Mouse (Mus musculus) megakaryocyte, embryonic 14.5 days (primary cell): ENCODE results near the gene Cnpy1. TPM values are rescaled to one million over a fixed set of nuclear protein-coding genes. Genes with fewer than 3 reads are reported as not detected.

ENCODE experiments used
- H3K27me3 ChIP-seq: replicated peaks from 2 replicates; pipeline ENCODE3; 2012; ENCODE audit warnings: inconsistent platforms
- H3K36me3 ChIP-seq: replicated peaks from 2 replicates; pipeline ENCODE3; 2012; ENCODE audit warnings: low read length, inconsistent platforms, mixed read lengths
- H3K4me1 ChIP-seq: 2 replicates; pipeline ENCODE4 v1.6.1; 2012; ENCODE audit warnings: inconsistent platforms
- H3K4me3 ChIP-seq: replicated peaks from 2 replicates; pipeline ENCODE3; 2012; ENCODE audit warnings: moderate library complexity, mild to moderate bottlenecking, inconsistent platforms
- H3K9me3 ChIP-seq: 2 replicates; pipeline ENCODE4 v1.6.1; 2012; ENCODE audit warnings: inconsistent platforms
- FLI1 ChIP-seq: IDR thresholded peaks from 2 replicates; pipeline ENCODE4 v1.6.1; 2012; ENCODE audit warnings: low read length, inconsistent platforms, mixed read lengths
- GATA1 ChIP-seq: IDR thresholded peaks from 3 replicates; pipeline ENCODE4 v1.6.1; 2012; ENCODE audit warnings: mixed read lengths, low read length, inconsistent platforms, borderline replicate concordance
- polyA plus RNA-seq: library from polyadenylated mRNA; stranded (reverse); fragments of >175 nt; gene quantifications from 2 replicates; pipeline ENCODE4 v1.2.3, GENCODE M21; 2012; ENCODE audit warnings: low replicate concordance; ENCODE audit not compliant: insufficient read depth

Cnpy1 gene
- polyA plus RNA-seq, 1 experiment = not detected

GRCm38 (mm10) chr5:28265653-28266052 lies 20.0 kb upstream of the Cnpy1 start:
- Histone ChIP-seq H3K9me3 (peaks cover 9% of the 10 kb centered on the region; the same call in 1 of the 2 replicates), H3K4me1 (peaks cover 29% of the 10 kb centered on the region), H3K36me3 (no peaks in the 10 kb centered on the region), H3K27me3 (peaks cover 37% of the 10 kb centered on the region), H3K4me3 (no peak overlapping the region)
- TF ChIP-seq FLI1 (no peak), GATA1 (no peak)

GRCm38 (mm10) chr5:28263852-28264251 lies 18.2 kb upstream of the Cnpy1 start:
- Histone ChIP-seq H3K36me3 (no peaks in the 10 kb centered on the region), H3K4me1 (peaks cover 11% of the 10 kb centered on the region), H3K27me3 (peaks cover 50% of the 10 kb centered on the region), H3K4me3 (no peak overlapping the region), H3K9me3 (peaks cover 9% of the 10 kb centered on the region; the same call in 1 of the 2 replicates)
- TF ChIP-seq FLI1 = no peak
- no peak for TF ChIP-seq GATA1

- TF ChIP-seq FLI1 (no peak), GATA1 (no peak)
- Histone ChIP-seq H3K9me3 (peaks cover 10% of the 10 kb centered on the region; the same call in 1 of the 2 replicates), H3K4me1 (0 out of 2 replicates have a peak, but pooled peaks cover under 1% of the 10 kb centered on the region), H3K27me3 (peaks cover 62% of the 10 kb centered on the region), H3K4me3 (no peak overlapping the region), H3K36me3 (no peaks in the 10 kb centered on the region)
Observed at GRCm38 (mm10) chr5:28262070-28262469, 16.5 kb upstream of the Cnpy1 start.

GRCm38 (mm10) chr5:28259939-28260338 lies 14.3 kb upstream of the Cnpy1 start:
- no peaks in the 10 kb centered on the region for H3K4me1 ChIP-seq
- no peaks in the 10 kb centered on the region for H3K36me3 ChIP-seq
- H3K4me3 ChIP-seq = no peak overlapping the region
- TF ChIP-seq GATA1 (no peak), FLI1 (no peak)
- peaks cover 5% of the 10 kb centered on the region; the same call in 1 of the 2 replicates for H3K9me3 ChIP-seq
- H3K27me3 ChIP-seq = peaks cover 70% of the 10 kb centered on the region

- H3K36me3 ChIP-seq = no peaks in the 10 kb centered on the region
- TF ChIP-seq GATA1 = no peak
- no peak for TF ChIP-seq FLI1
- 0 out of 2 replicates have a peak, but pooled peaks cover 2% of the 10 kb centered on the region for H3K9me3 ChIP-seq
- H3K27me3 ChIP-seq = peaks cover 65% of the 10 kb centered on the region
- no peaks in the 10 kb centered on the region for H3K4me1 ChIP-seq
- H3K4me3 ChIP-seq = no peak overlapping the region
Observed at GRCm38 (mm10) chr5:28259385-28259784, 13.8 kb upstream of the Cnpy1 start.

- H3K9me3 ChIP-seq = 0 out of 2 replicates have a peak, but pooled peaks cover 2% of the 10 kb centered on the region
Observed at GRCm38 (mm10) chr5:28257816-28258215, 12.2 kb upstream of the Cnpy1 start.

GRCm38 (mm10) chr5:28252999-28253398 lies 7.4 kb upstream of the Cnpy1 start:
- peaks cover 73% of the 10 kb centered on the region for H3K27me3 ChIP-seq
- no peaks in the 10 kb centered on the region for H3K9me3 ChIP-seq
- H3K4me3 ChIP-seq = no peak overlapping the region
- no peaks in the 10 kb centered on the region for H3K36me3 ChIP-seq
- no peaks in the 10 kb centered on the region for H3K4me1 ChIP-seq
- TF ChIP-seq FLI1 (no peak), GATA1 (no peak)

More at GRCm38 (mm10) chr5:28257816-28258215, 12.2 kb upstream of the Cnpy1 start:
- Histone ChIP-seq H3K4me1 (no peaks in the 10 kb centered on the region), H3K36me3 (no peaks in the 10 kb centered on the region), H3K4me3 (no peak overlapping the region), H3K27me3 (peaks cover 68% of the 10 kb centered on the region)
- TF ChIP-seq FLI1 = no peak
- no peak for TF ChIP-seq GATA1

GRCm38 (mm10) chr5:28252260-28252659 lies 6.7 kb upstream of the Cnpy1 start:
- H3K9me3 ChIP-seq = no peaks in the 10 kb centered on the region
- TF ChIP-seq GATA1 = no peak
- H3K4me3 ChIP-seq = no peak overlapping the region
- H3K36me3 ChIP-seq = no peaks in the 10 kb centered on the region
- peaks cover 74% of the 10 kb centered on the region for H3K27me3 ChIP-seq
- H3K4me1 ChIP-seq = no peaks in the 10 kb centered on the region

GRCm38 (mm10) chr5:28251211-28251764 lies 5.7 kb upstream of the Cnpy1 start:
- TF ChIP-seq FLI1 (no peak), GATA1 (no peak)
- no peaks in the 10 kb centered on the region for H3K9me3 ChIP-seq

GRCm38 (mm10) chr5:28250479-28250878 lies 4.9 kb upstream of the Cnpy1 start:
- H3K27me3 ChIP-seq = peaks cover 80% of the 10 kb centered on the region

More at GRCm38 (mm10) chr5:28251211-28251764, 5.7 kb upstream of the Cnpy1 start:
- Histone ChIP-seq H3K27me3 (peaks cover 79% of the 10 kb centered on the region), H3K4me1 (no peaks in the 10 kb centered on the region), H3K36me3 (no peaks in the 10 kb centered on the region), H3K4me3 (no peak overlapping the region)

GRCm38 (mm10) chr5:28245121-28245520 lies 485 bp downstream of the Cnpy1 start:
- TF ChIP-seq GATA1 (no peak), FLI1 (no peak)
- Histone ChIP-seq H3K4me3 (no peak overlapping the region), H3K27me3 (peaks cover 66% of the 10 kb centered on the region), H3K9me3 (no peaks in the 10 kb centered on the region), H3K4me1 (peaks cover 13% of the 10 kb centered on the region), H3K36me3 (no peaks in the 10 kb centered on the region)

More at GRCm38 (mm10) chr5:28250479-28250878, 4.9 kb upstream of the Cnpy1 start:
- H3K4me1 ChIP-seq = no peaks in the 10 kb centered on the region
- TF ChIP-seq FLI1 (no peak), GATA1 (no peak)
- no peaks in the 10 kb centered on the region for H3K9me3 ChIP-seq
- H3K4me3 ChIP-seq = no peak overlapping the region
- no peaks in the 10 kb centered on the region for H3K36me3 ChIP-seq
